Mouse (Mus musculus) lung, adult 2 months (tissue): ENCODE results near the gene Fat1.

Experiments
- CTCF ChIP-seq: fragments of 200-500 bp; IDR thresholded peaks from 2 replicates; pipeline ENCODE4 v1.5.1; 2011; ENCODE audit warnings: mild to moderate bottlenecking, low read length, control low read depth; ENCODE audit not compliant: insufficient read depth
- POLR2A ChIP-seq: fragments of 200-500 bp; IDR thresholded peaks from 2 replicates; pipeline ENCODE4 v1.6.1; 2011; ENCODE audit warnings: low read depth, mild to moderate bottlenecking, control low read depth, low read length, borderline replicate concordance; ENCODE audit errors: extremely low read depth

GRCm38 (mm10) chr8:45068759-45069386 lies 133.6 kb downstream of the Fat1 start, which contains the start of gene Mtnr1a:
- TF ChIP-seq CTCF (peak; percentile 88), POLR2A (no peak)
